Mouse (Mus musculus) bone marrow, adult 2 months (tissue): ENCODE measurements around the gene Grin2a. TPM values are rescaled to one million over a fixed set of nuclear protein-coding genes. Genes with fewer than 3 reads are reported as not detected.

Source experiments
- H3K27ac ChIP-seq: fragments of 200-500 bp; 2 replicates; pipeline ENCODE4 v1.5.1; 2012; ENCODE audit warnings: low read depth, mild to moderate bottlenecking, control low read depth, inconsistent platforms, low read length; ENCODE audit not compliant: control insufficient read depth, poor library complexity, insufficient read depth
- H3K4me1 ChIP-seq: fragments of 200-500 bp; 2 replicates; pipeline ENCODE4 v1.6.1; 2011; ENCODE audit warnings: low read length; ENCODE audit not compliant: control insufficient read depth, insufficient read depth
- H3K4me3 ChIP-seq: fragments of 200-500 bp; replicated peaks from 2 replicates; pipeline ENCODE3; 2011; ENCODE audit warnings: mild to moderate bottlenecking, low read depth, low read length, control low read depth; ENCODE audit not compliant: control insufficient read depth
- CTCF ChIP-seq: fragments of 200-500 bp; IDR thresholded peaks from 2 replicates; pipeline ENCODE4 v1.5.1; 2011; ENCODE audit warnings: low read length, control low read depth; ENCODE audit not compliant: control insufficient read depth, insufficient read depth
- POLR2A ChIP-seq: fragments of 200-500 bp; IDR thresholded peaks from 2 replicates; pipeline ENCODE4 v1.6.1; 2011; ENCODE audit warnings: low read depth, mild to moderate bottlenecking, control low read depth, low read length, borderline replicate concordance; ENCODE audit not compliant: control insufficient read depth
- WGBS: fragments of 180-500 bp; shearing (Covaris S2); methylation state at CpG from one replicate; pipeline ENCODE4 v1.1.7; 2018; 5-methylcytosine and 5-hydroxymethylcytosine counted together
- polyA plus RNA-seq: library from polyadenylated mRNA; stranded (reverse); fragments of >200 nt; gene quantifications from 2 replicates; pipeline ENCODE4 v1.2.4, GENCODE M21; 2011; ENCODE audit warnings: low replicate concordance; ENCODE audit not compliant: missing spikeins, insufficient read depth, insufficient read length

The Grin2a gene
- polyA plus RNA-seq, 1 experiment, result 0.45 TPM

DNA sequence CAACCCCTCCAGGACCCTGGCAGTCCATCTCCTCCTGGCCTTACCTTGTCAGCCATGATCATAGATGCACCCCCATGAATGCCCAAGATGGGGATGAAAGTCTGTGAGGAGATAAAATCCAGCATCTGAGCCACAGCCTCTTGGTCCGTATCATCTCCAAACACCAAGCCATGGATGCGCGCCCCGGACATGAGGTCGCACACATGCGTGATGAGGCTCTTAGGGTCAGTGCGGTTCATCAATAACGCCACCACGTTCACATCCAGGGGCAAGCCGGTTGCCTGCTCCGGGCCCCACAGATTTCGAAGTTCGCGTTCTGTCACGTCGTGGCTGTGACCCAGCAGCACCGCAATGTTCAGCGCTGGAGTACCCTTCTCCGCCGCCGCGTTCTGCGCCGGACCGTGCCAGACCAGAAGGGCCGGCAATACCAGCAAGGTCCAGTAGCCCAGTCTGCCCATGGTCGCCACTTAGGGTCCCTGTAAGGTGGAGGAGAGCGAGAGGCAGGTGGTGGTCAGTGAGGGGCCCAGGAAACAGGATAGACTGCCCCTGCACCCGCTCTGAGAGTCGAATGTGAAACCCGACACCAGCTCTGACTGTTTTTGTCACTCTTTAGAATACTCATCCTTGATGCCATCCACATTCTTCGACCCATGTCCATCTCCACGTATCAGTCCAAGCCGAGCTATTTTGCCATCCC is 3.1 kb downstream of the Grin2a start:
- no peak overlapping the region for H3K27ac ChIP-seq
- TF ChIP-seq CTCF (no peak), POLR2A (no peak)
- 24% methylated on average over 34 of the region's 34 CpGs for WGBS
- no peaks in the 10 kb centered on the region for H3K4me1 ChIP-seq
- no peak overlapping the region for H3K4me3 ChIP-seq

DNA sequence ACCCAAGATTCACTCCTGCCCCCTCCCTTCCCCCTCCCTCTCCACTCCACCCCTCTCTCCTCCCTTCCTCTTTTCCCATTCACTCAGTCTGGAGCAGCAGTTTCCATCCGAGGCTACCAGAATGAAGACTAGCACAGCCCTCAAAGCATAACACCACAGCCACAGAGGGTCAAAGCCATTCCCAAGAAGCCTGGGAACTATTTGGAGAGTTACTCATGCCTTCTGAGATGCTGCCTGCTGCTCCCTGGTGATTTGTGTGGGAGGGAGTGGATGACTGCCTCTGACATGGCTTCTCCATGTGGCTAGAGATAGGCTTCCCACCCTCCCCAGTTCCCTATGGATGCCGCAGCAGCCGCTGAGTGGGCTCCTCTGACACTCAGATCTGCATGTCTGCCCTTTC is 10.3 kb downstream of the Grin2a start:
- no peak overlapping the region for H3K4me3 ChIP-seq
- 77% methylated on average over 3 of the region's 3 CpGs for WGBS
- no peak for TF ChIP-seq POLR2A
- TF ChIP-seq CTCF, result no peak
- H3K27ac ChIP-seq, result no peak overlapping the region
- no peaks in the 10 kb centered on the region for H3K4me1 ChIP-seq

DNA sequence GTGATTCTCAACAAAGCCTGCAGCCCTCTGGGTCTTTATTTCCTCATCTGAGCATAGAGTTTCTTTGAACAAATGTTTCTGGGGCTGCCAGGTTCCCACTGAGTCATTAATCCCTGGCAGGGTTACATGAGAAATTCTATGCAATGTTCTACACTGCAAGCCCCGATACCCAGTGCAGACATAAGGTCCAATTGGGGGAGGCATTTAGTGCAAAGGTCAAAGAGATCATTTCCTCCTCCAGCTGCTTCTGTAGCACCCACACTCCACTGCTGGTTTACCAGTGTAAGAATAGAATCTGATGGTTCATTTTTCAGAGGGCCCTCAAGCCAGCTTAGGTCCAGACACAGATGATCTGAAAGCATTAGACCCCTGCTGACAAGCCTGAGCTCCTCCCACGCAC is 14.7 kb downstream of the Grin2a start:
- H3K27ac ChIP-seq, result no peak overlapping the region
- TF ChIP-seq CTCF, result no peak
- no peak for TF ChIP-seq POLR2A
- H3K4me1 ChIP-seq, result no peaks in the 10 kb centered on the region
- no peak overlapping the region for H3K4me3 ChIP-seq
- WGBS, result 64% methylated on average over 2 of the region's 2 CpGs

DNA sequence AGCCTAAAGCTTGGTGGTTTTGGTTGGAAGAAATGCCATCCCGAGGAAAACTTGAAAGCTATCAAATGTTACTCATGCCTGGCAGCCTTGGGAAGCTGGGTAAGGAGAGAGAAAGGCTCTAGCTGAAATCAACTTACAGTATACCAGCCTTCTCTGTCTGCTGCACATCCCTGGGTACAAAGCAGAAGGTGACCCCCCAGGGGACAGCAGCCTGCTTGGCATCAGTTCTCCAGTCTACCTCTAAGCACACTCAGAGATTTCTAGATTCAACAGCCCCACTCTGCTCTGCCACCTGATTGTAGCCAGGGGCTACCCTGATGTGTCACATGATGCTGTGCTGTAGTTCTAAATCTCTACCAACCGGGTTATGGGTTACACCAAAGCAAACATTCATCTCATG is 17.2 kb downstream of the Grin2a start:
- WGBS, result 66% methylated on average over 2 of the region's 2 CpGs
- H3K27ac ChIP-seq, result no peak overlapping the region
- no peaks in the 10 kb centered on the region for H3K4me1 ChIP-seq
- TF ChIP-seq POLR2A (no peak), CTCF (no peak)
- no peak overlapping the region for H3K4me3 ChIP-seq

DNA sequence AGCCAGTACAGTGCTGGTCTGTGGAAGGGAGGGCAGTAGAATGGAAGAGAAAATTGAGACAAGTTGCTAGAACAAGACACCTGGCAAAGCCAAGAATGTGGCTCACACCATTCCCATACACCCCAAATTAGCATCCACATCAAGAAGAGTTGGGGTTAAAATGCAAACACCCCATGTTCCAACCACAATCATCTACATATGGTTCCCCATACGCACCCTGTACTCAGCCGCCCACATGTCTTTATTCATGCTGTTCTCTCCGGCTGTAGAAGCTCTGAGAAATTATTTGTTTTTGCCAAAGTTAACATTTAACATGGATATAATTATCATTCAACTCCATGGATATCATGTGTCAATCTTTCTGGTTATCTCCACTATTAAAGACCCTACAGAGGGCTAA is 22.7 kb downstream of the Grin2a start:
- Histone ChIP-seq H3K4me3 (no peak overlapping the region), H3K27ac (no peak overlapping the region), H3K4me1 (no peaks in the 10 kb centered on the region)
- 81% methylated on average over 3 of the region's 3 CpGs for WGBS
- TF ChIP-seq CTCF (no peak), POLR2A (no peak)

DNA sequence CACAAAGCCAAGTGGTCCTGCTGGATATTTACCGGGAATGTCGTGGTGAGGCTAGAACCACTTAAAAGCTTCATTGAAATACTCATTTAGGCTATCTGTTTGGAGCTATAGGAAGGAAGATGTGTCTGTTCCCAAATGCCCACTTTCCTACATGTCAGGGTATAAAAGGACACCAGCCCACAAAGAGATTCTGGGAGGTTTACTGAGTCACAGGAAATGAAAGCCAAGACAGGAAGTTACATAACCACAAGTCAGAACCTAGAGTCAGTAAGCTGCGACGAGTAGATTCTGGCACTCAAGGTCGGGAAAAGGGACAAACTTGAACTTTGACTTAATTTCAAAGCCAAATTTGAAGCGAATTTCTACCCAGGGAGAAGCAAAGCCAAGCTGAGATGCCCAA is 30.9 kb downstream of the Grin2a start:
- no peak overlapping the region for H3K4me3 ChIP-seq
- no peak overlapping the region for H3K27ac ChIP-seq
- WGBS, result 27% methylated on average over 6 of the region's 6 CpGs
- TF ChIP-seq CTCF, result no peak
- no peak for TF ChIP-seq POLR2A
- H3K4me1 ChIP-seq, result no peaks in the 10 kb centered on the region

DNA sequence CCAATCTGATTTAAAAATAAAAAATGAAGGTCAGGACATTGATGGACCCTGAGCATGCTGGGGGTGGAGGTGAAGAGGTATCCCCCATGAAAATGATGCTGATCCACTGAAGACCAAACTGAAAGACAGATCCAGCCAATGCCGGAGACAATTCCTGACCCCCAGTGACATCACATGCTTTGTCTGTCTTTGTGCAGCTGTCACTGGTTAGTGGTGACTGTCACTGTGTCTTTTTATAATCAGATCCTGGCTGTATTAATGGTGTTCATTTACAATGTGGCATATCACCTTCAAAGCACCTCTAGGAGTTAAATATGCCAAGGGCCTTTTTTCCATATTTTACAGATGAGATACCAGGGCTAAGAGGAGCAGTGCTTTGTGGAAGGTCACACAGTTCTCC is 32.9 kb downstream of the Grin2a start:
- 81% methylated on average over 1 of the region's 1 CpGs for WGBS
- no peak for TF ChIP-seq POLR2A
- no peak for TF ChIP-seq CTCF
- H3K27ac ChIP-seq, result no peak overlapping the region
- H3K4me1 ChIP-seq, result no peaks in the 10 kb centered on the region
- H3K4me3 ChIP-seq, result no peak overlapping the region

DNA sequence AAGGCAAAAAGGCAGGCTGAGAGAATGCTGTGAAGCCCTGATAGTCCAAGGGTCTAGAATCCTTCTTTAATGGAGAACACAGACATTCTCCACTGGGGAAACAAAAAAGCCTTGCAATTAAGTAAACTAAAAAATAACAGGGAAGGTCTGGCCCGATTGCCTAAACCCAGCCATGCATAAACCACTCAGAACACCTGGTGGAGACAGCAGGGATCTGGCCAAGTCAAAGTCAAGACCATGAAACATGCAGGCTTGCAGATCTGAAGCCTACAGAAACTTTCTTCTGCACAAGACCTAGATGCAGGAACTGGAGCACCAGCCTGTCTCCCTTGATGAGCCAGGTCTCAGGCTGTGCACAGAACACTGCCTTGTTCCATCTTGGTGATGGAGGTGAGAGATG is 36.0 kb downstream of the Grin2a start:
- WGBS, result 46% methylated on average over 1 of the region's 1 CpGs
- TF ChIP-seq POLR2A (no peak), CTCF (no peak)
- Histone ChIP-seq H3K27ac (no peak overlapping the region), H3K4me1 (no peaks in the 10 kb centered on the region), H3K4me3 (no peak overlapping the region)

DNA sequence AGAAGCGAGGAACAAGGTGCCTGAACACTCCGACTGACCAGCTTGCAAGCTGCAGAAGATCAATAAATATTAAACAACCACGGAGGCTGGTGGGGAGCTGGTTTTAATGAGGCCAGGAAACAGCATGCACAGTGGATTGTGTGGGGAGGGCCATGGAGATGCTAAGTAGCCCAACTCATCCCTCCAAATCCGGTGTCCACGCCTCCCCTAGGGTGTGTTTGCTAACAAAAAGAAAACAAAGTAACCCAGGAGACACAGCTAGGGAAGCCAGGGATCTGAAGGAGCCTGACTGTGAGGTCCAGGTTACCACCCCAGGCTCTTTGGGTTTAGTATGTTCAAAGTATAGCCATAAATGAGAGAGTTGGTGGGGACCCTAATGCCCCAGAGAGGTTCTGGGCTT is 41.1 kb downstream of the Grin2a start:
- 49% methylated on average over 5 of the region's 5 CpGs for WGBS
- Histone ChIP-seq H3K4me1 (no peaks in the 10 kb centered on the region), H3K4me3 (no peak overlapping the region), H3K27ac (no peak overlapping the region)
- no peak for TF ChIP-seq POLR2A
- no peak for TF ChIP-seq CTCF
